Mouse (Mus musculus) inflammation-experienced regulatory T-cells, adult 6 months (primary cell): ENCODE measurements around the gene Arhgap10. TPM values are rescaled to one million over a fixed set of nuclear protein-coding genes. Genes with fewer than 3 reads are reported as not detected.

Experiments used
- ATAC-seq: one replicate; pipeline ENCODE4 v1.8.0; 2017
- polyA plus RNA-seq, 3 experiments: library from polyadenylated mRNA; unstranded; fragments of 100-300 nt; shearing (Covaris generic); gene quantifications; one replicate each; pipeline ENCODE4 v1.2.1; 2017

The Arhgap10 gene
- 1 to 10 TPM; 2.5 to 5.0 (median 2.9) TPM for polyA plus RNA-seq

GRCm38 (mm10) chr8:77517301-77518200 lies at the start of gene Arhgap10:
Arhgap10 (minus strand) TSS chr8:77517953.
- peak; percentile 91 for ATAC-seq

GRCm38 (mm10) chr8:77561441-77561840 lies 43.7 kb upstream of the Arhgap10 start:
- no peak for ATAC-seq

- ATAC-seq = no peak
Observed at GRCm38 (mm10) chr8:77552491-77552890, 34.7 kb upstream of the Arhgap10 start.

- peak; percentile 44 for ATAC-seq
Observed at GRCm38 (mm10) chr8:77549881-77550580, 32.3 kb upstream of the Arhgap10 start.

GRCm38 (mm10) chr8:77549121-77549706 lies 31.5 kb upstream of the Arhgap10 start, which contains the start of gene Prmt9:
Prmt9 (plus strand) TSS chr8:77549397.
- peak; percentile 96 for ATAC-seq

- no peak for ATAC-seq
Observed at GRCm38 (mm10) chr8:77545616-77546015, 27.9 kb upstream of the Arhgap10 start.

- ATAC-seq = no peak
Observed at GRCm38 (mm10) chr8:77544428-77544827, 26.7 kb upstream of the Arhgap10 start.

GRCm38 (mm10) chr8:77543152-77543777 lies 25.5 kb upstream of the Arhgap10 start:
- ATAC-seq = peak; percentile 69

GRCm38 (mm10) chr8:77538256-77538655 lies 20.5 kb upstream of the Arhgap10 start:
- no peak for ATAC-seq

GRCm38 (mm10) chr8:77536821-77537220 lies 19.1 kb upstream of the Arhgap10 start:
- no peak for ATAC-seq

- peak; percentile 85 for ATAC-seq
Observed at GRCm38 (mm10) chr8:77535026-77535595, 17.4 kb upstream of the Arhgap10 start.

- ATAC-seq = peak; percentile 26
Observed at GRCm38 (mm10) chr8:77534358-77534992, 16.7 kb upstream of the Arhgap10 start.

- no peak for ATAC-seq
Observed at GRCm38 (mm10) chr8:77526130-77526529, 8.4 kb upstream of the Arhgap10 start.

GRCm38 (mm10) chr8:77524906-77525305 lies 7.2 kb upstream of the Arhgap10 start:
- no peak for ATAC-seq

GRCm38 (mm10) chr8:77524018-77524615 lies 6.4 kb upstream of the Arhgap10 start:
- ATAC-seq = no peak

GRCm38 (mm10) chr8:77522984-77523383 lies 5.2 kb upstream of the Arhgap10 start:
- ATAC-seq = no peak

- no peak for ATAC-seq
Observed at GRCm38 (mm10) chr8:77521028-77521785, 3.5 kb upstream of the Arhgap10 start.

GRCm38 (mm10) chr8:77520601-77521000 lies 2.8 kb upstream of the Arhgap10 start:
- no peak for ATAC-seq

- ATAC-seq = peak; percentile 58
Observed at GRCm38 (mm10) chr8:77518201-77519115, 705 bp upstream of the Arhgap10 start.
